Mouse (Mus musculus): ENCODE measurements around the gene Brap. TPM values are rescaled to one million over a fixed set of nuclear protein-coding genes. Genes with fewer than 3 reads are reported as not detected.

The Brap gene
- total and polyA plus RNA-seq, 3 experiments = 12.8 to 70.1 (median 30.0) TPM

- peaks cover 50% of the 10 kb centered on the region for H3K4me1 ChIP-seq (ENCODE audit: insufficient read depth, low read depth, low read length)
These were observed 58.1 kb downstream of the Brap start for GRCm38 (mm10) chr5:121718462-121718861.

GRCm38 (mm10) chr5:121720888-121721585 is 60.7 kb downstream of the Brap start:
- peaks cover 62% of the 10 kb centered on the region for H3K36me3 ChIP-seq (replicated peaks)
- no peak for DNase-seq (ENCODE audit: low spot score)
- H3K4me3 ChIP-seq (ENCODE audit: low read depth, low read length) = no peak overlapping the region
- TF ChIP-seq GATA1 (IDR thresholded peaks at IDR 0.05; ENCODE audit: borderline replicate concordance, low read length) (no peak), CTCF (IDR thresholded peaks at IDR 0.05; ENCODE audit: low read depth, low read length) (no peak), POLR2AphosphoS5 (IDR thresholded peaks at IDR 0.05; ENCODE audit: insufficient replicate concordance, low read depth, low read length) (no peak), TAL1 (conservative IDR thresholded peaks at IDR 0.05; ENCODE audit: low read depth, low read length) (no peak), GATA2 (IDR thresholded peaks at IDR 0.05; ENCODE audit: borderline replicate concordance, low read depth, low read length) (no peak)
- no peak for ATAC-seq (ENCODE audit: extremely low read depth, insufficient number of reproducible peaks, low FRiP score, poor library complexity, severe bottlenecking)
- no peaks in the 10 kb centered on the region for H3K9me3 ChIP-seq (replicated peaks)
- H3K4me1 ChIP-seq (ENCODE audit: insufficient read depth, low read depth, low read length) = peaks cover 48% of the 10 kb centered on the region
- H3K27me3 ChIP-seq (ENCODE audit: insufficient read depth, low read length) = no peaks in the 10 kb centered on the region

More at GRCm38 (mm10) chr5:121718462-121718861, 58.1 kb downstream of the Brap start:
- ATAC-seq (ENCODE audit: extremely low read depth, insufficient number of reproducible peaks, low FRiP score, poor library complexity, severe bottlenecking) (no peak), DNase-seq (ENCODE audit: low spot score) (no peak)
- H3K36me3 ChIP-seq (replicated peaks) = peaks cover 57% of the 10 kb centered on the region
- H3K27me3 ChIP-seq (ENCODE audit: insufficient read depth, low read length) = no peaks in the 10 kb centered on the region
- no peak overlapping the region for H3K4me3 ChIP-seq (ENCODE audit: low read depth, low read length)
- no peak for TF ChIP-seq POLR2AphosphoS5 (IDR thresholded peaks at IDR 0.05; ENCODE audit: insufficient replicate concordance, low read depth, low read length)
- TF ChIP-seq GATA2 (IDR thresholded peaks at IDR 0.05; ENCODE audit: borderline replicate concordance, low read depth, low read length) = no peak
- TF ChIP-seq CTCF (IDR thresholded peaks at IDR 0.05; ENCODE audit: low read depth, low read length) = no peak
- no peak for TF ChIP-seq TAL1 (conservative IDR thresholded peaks at IDR 0.05; ENCODE audit: low read depth, low read length)
- TF ChIP-seq GATA1 (IDR thresholded peaks at IDR 0.05; ENCODE audit: borderline replicate concordance, low read length) = no peak
- no peaks in the 10 kb centered on the region for H3K9me3 ChIP-seq (replicated peaks)

- ATAC-seq (ENCODE audit: extremely low read depth, insufficient number of reproducible peaks, low FRiP score, poor library complexity, severe bottlenecking) = no peak
These were observed 61.5 kb downstream of the Brap start for GRCm38 (mm10) chr5:121721841-121722240.

GRCm38 (mm10) chr5:121724678-121725077 is 64.3 kb downstream of the Brap start:
- Histone ChIP-seq H3K4me3 (ENCODE audit: low read depth, low read length) (no peak overlapping the region), H3K9me3 (replicated peaks) (no peaks in the 10 kb centered on the region), H3K4me1 (ENCODE audit: insufficient read depth, low read depth, low read length) (peaks cover 27% of the 10 kb centered on the region), H3K36me3 (replicated peaks) (peaks cover 61% of the 10 kb centered on the region), H3K27me3 (ENCODE audit: insufficient read depth, low read length) (no peaks in the 10 kb centered on the region)
- TF ChIP-seq POLR2AphosphoS5 (IDR thresholded peaks at IDR 0.05; ENCODE audit: insufficient replicate concordance, low read depth, low read length) (no peak), GATA2 (IDR thresholded peaks at IDR 0.05; ENCODE audit: borderline replicate concordance, low read depth, low read length) (no peak), GATA1 (IDR thresholded peaks at IDR 0.05; ENCODE audit: borderline replicate concordance, low read length) (no peak), CTCF (IDR thresholded peaks at IDR 0.05; ENCODE audit: low read depth, low read length) (no peak), TAL1 (conservative IDR thresholded peaks at IDR 0.05; ENCODE audit: low read depth, low read length) (no peak)
- ATAC-seq (ENCODE audit: extremely low read depth, insufficient number of reproducible peaks, low FRiP score, poor library complexity, severe bottlenecking) (no peak), DNase-seq (ENCODE audit: low spot score) (no peak)

More at GRCm38 (mm10) chr5:121721841-121722240, 61.5 kb downstream of the Brap start:
- H3K27me3 ChIP-seq (ENCODE audit: insufficient read depth, low read length) = no peaks in the 10 kb centered on the region
- H3K36me3 ChIP-seq (replicated peaks) = peaks cover 54% of the 10 kb centered on the region
- no peaks in the 10 kb centered on the region for H3K9me3 ChIP-seq (replicated peaks)
- no peak for TF ChIP-seq TAL1 (conservative IDR thresholded peaks at IDR 0.05; ENCODE audit: low read depth, low read length)
- TF ChIP-seq GATA1 (IDR thresholded peaks at IDR 0.05; ENCODE audit: borderline replicate concordance, low read length) = no peak
- TF ChIP-seq GATA2 (IDR thresholded peaks at IDR 0.05; ENCODE audit: borderline replicate concordance, low read depth, low read length) = no peak
- no peak for TF ChIP-seq CTCF (IDR thresholded peaks at IDR 0.05; ENCODE audit: low read depth, low read length)
- no peak for TF ChIP-seq POLR2AphosphoS5 (IDR thresholded peaks at IDR 0.05; ENCODE audit: insufficient replicate concordance, low read depth, low read length)
- no peak for DNase-seq (ENCODE audit: low spot score)
- H3K4me1 ChIP-seq (ENCODE audit: insufficient read depth, low read depth, low read length) = peaks cover 42% of the 10 kb centered on the region
- no peak overlapping the region for H3K4me3 ChIP-seq (ENCODE audit: low read depth, low read length)

- TF ChIP-seq GATA2 (IDR thresholded peaks at IDR 0.05; ENCODE audit: borderline replicate concordance, low read depth, low read length) (no peak), TAL1 (conservative IDR thresholded peaks at IDR 0.05; ENCODE audit: low read depth, low read length) (no peak), CTCF (IDR thresholded peaks at IDR 0.05; ENCODE audit: low read depth, low read length) (no peak), GATA1 (IDR thresholded peaks at IDR 0.05; ENCODE audit: borderline replicate concordance, low read length) (no peak), POLR2AphosphoS5 (IDR thresholded peaks at IDR 0.05; ENCODE audit: insufficient replicate concordance, low read depth, low read length) (no peak)
- Histone ChIP-seq H3K36me3 (replicated peaks) (peaks cover 65% of the 10 kb centered on the region), H3K27me3 (ENCODE audit: insufficient read depth, low read length) (no peaks in the 10 kb centered on the region), H3K9me3 (replicated peaks) (no peaks in the 10 kb centered on the region), H3K4me3 (ENCODE audit: low read depth, low read length) (no peak overlapping the region), H3K4me1 (ENCODE audit: insufficient read depth, low read depth, low read length) (peaks cover 3% of the 10 kb centered on the region; the same call in 1 of the 2 replicates)
- ATAC-seq (ENCODE audit: extremely low read depth, insufficient number of reproducible peaks, low FRiP score, poor library complexity, severe bottlenecking) (no peak), DNase-seq (ENCODE audit: low spot score) (no peak)
These were observed 69.7 kb downstream of the Brap start for GRCm38 (mm10) chr5:121730057-121730456.

GRCm38 (mm10) chr5:121736641-121737040 is 76.3 kb downstream of the Brap start:
- Histone ChIP-seq H3K4me3 (ENCODE audit: low read depth, low read length) (no peak overlapping the region), H3K4me1 (ENCODE audit: insufficient read depth, low read depth, low read length) (peaks cover 4% of the 10 kb centered on the region; the same call in 1 of the 2 replicates), H3K27me3 (ENCODE audit: insufficient read depth, low read length) (no peaks in the 10 kb centered on the region), H3K9me3 (replicated peaks) (no peaks in the 10 kb centered on the region), H3K36me3 (replicated peaks) (peaks cover 47% of the 10 kb centered on the region)
- ATAC-seq (ENCODE audit: extremely low read depth, insufficient number of reproducible peaks, low FRiP score, poor library complexity, severe bottlenecking) (no peak), DNase-seq (ENCODE audit: low spot score) (no peak)
- TF ChIP-seq GATA2 (IDR thresholded peaks at IDR 0.05; ENCODE audit: borderline replicate concordance, low read depth, low read length) (no peak), TAL1 (conservative IDR thresholded peaks at IDR 0.05; ENCODE audit: low read depth, low read length) (no peak), GATA1 (IDR thresholded peaks at IDR 0.05; ENCODE audit: borderline replicate concordance, low read length) (no peak), CTCF (IDR thresholded peaks at IDR 0.05; ENCODE audit: low read depth, low read length) (no peak), POLR2AphosphoS5 (IDR thresholded peaks at IDR 0.05; ENCODE audit: insufficient replicate concordance, low read depth, low read length) (no peak)

Other genes with a start within 250 kb of the Brap start
- gene Tmem116, start 208.7 kb upstream of the Brap start, total RNA-seq (2014; fragmentation: Nextera tagmentation) = 9.8 and 10.6 TPM in 2 replicates
- 1.7 and 2.6 TPM in 2 replicates for gene Tmem116, start 208.7 kb upstream of the Brap start, total RNA-seq (2017)
- 2.7 and 6.1 TPM in 2 replicates for gene Tmem116, start 208.7 kb upstream of the Brap start, polyA plus RNA-seq (2012)
- 52.4 and 58.8 TPM in 2 replicates for gene Erp29, start 208.1 kb upstream of the Brap start, total RNA-seq (2014; fragmentation: Nextera tagmentation)
- gene Erp29, start 208.1 kb upstream of the Brap start, total RNA-seq (2017) = 344 and 394 TPM in 2 replicates
- 167 and 191 TPM in 2 replicates for gene Erp29, start 208.1 kb upstream of the Brap start, polyA plus RNA-seq (2012)
- gene Adam1b, start 157.1 kb upstream of the Brap start, total RNA-seq (2014; fragmentation: Nextera tagmentation) = not detected in 2 replicates
- gene Adam1b, start 157.1 kb upstream of the Brap start, total RNA-seq (2017) = not detected in 2 replicates
- gene Adam1b, start 157.1 kb upstream of the Brap start, polyA plus RNA-seq (2012) = not detected in 2 replicates
- gene Adam1a, start 115.1 kb upstream of the Brap start, total RNA-seq (2014; fragmentation: Nextera tagmentation) = 4.4 and 5.1 TPM in 2 replicates
- 3.0 and 3.5 TPM in 2 replicates for gene Adam1a, start 115.1 kb upstream of the Brap start, total RNA-seq (2017)
- gene Adam1a, start 115.1 kb upstream of the Brap start, polyA plus RNA-seq (2012) = 0.17 and 0.18 TPM in 2 replicates
- not detected in 2 replicates for gene Gm42878, start 115.1 kb upstream of the Brap start, total RNA-seq (2014; fragmentation: Nextera tagmentation)
- gene Gm42878, start 115.1 kb upstream of the Brap start, total RNA-seq (2017) = 0.17 TPM in 1 of 2 replicates, not detected in the other
- not detected in 2 replicates for gene Gm42878, start 115.1 kb upstream of the Brap start, polyA plus RNA-seq (2012)
- gene Mapkapk5, start 114.7 kb upstream of the Brap start, total RNA-seq (2014; fragmentation: Nextera tagmentation) = 67.3 and 84.6 TPM in 2 replicates
- 86.8 and 102 TPM in 2 replicates for gene Mapkapk5, start 114.7 kb upstream of the Brap start, total RNA-seq (2017)
- gene Mapkapk5, start 114.7 kb upstream of the Brap start, polyA plus RNA-seq (2012) = 51.6 and 66.6 TPM in 2 replicates
- 38.7 and 45.7 TPM in 2 replicates for gene Aldh2, start 66.7 kb upstream of the Brap start, total RNA-seq (2014; fragmentation: Nextera tagmentation)
- gene Aldh2, start 66.7 kb upstream of the Brap start, total RNA-seq (2017) = 82.9 and 117 TPM in 2 replicates
- gene Aldh2, start 66.7 kb upstream of the Brap start, polyA plus RNA-seq (2012) = 122 and 123 TPM in 2 replicates
- gene Acad12, start 41.6 kb upstream of the Brap start, total RNA-seq (2014; fragmentation: Nextera tagmentation) = 4.9 and 5.5 TPM in 2 replicates
- gene Acad12, start 41.6 kb upstream of the Brap start, total RNA-seq (2017) = 2.7 and 4.3 TPM in 2 replicates
- 1.1 and 1.2 TPM in 2 replicates for gene Acad12, start 41.6 kb upstream of the Brap start, polyA plus RNA-seq (2012)
- 10.3 and 17.3 TPM in 2 replicates for gene Acad10, start within 50 bp of the Brap start, total RNA-seq (2014; fragmentation: Nextera tagmentation)
- 5.6 and 7.4 TPM in 2 replicates for gene Acad10, start within 50 bp of the Brap start, total RNA-seq (2017)
- 4.4 and 7.2 TPM in 2 replicates for gene Acad10, start within 50 bp of the Brap start, polyA plus RNA-seq (2012)
- gene Atxn2, start 50.8 kb downstream of the Brap start, total RNA-seq (2014; fragmentation: Nextera tagmentation) = 132 and 151 TPM in 2 replicates
- 30.0 and 38.0 TPM in 2 replicates for gene Atxn2, start 50.8 kb downstream of the Brap start, total RNA-seq (2017)
- 42.3 and 57.5 TPM in 2 replicates for gene Atxn2, start 50.8 kb downstream of the Brap start, polyA plus RNA-seq (2012)
- 20.4 and 25.7 TPM in 2 replicates for gene Sh2b3, start 177.1 kb downstream of the Brap start, total RNA-seq (2014; fragmentation: Nextera tagmentation)
- 16.3 and 20.3 TPM in 2 replicates for gene Sh2b3, start 177.1 kb downstream of the Brap start, total RNA-seq (2017)
- gene Sh2b3, start 177.1 kb downstream of the Brap start, polyA plus RNA-seq (2012) = 122 and 186 TPM in 2 replicates
- 0.92 and 2.6 TPM in 2 replicates for gene Pheta1, start 188.4 kb downstream of the Brap start, total RNA-seq (2014; fragmentation: Nextera tagmentation)
- gene Pheta1, start 188.4 kb downstream of the Brap start, total RNA-seq (2017) = 2.5 and 2.6 TPM in 2 replicates
- 13.3 and 17.6 TPM in 2 replicates for gene Pheta1, start 188.4 kb downstream of the Brap start, polyA plus RNA-seq (2012)